Mouse (Mus musculus) midbrain, embryonic 12.5 days (tissue): Measurements from ENCODE around the gene Wipi2. TPM values are rescaled to one million over a fixed set of nuclear protein-coding genes. Genes with fewer than 3 reads are reported as not detected.

Experiments
- ATAC-seq: fragments of 200-750 bp; cut with Nextera tagmentation; 2 replicates; pipeline ENCODE4 v1.8.0; 2017; ENCODE audit warnings: low read depth, moderate TSS enrichment, moderate library complexity; ENCODE audit not compliant: low FRiP score
- H3K27ac ChIP-seq: fragments of 300-500 bp; sonication (generic); replicated peaks from 2 replicates; pipeline ENCODE4 v1.5.1; 2016; ENCODE audit warnings: mild to moderate bottlenecking
- H3K27me3 ChIP-seq: fragments of 300-500 bp; sonication (generic); 2 replicates; pipeline ENCODE4 v1.6.1; 2016; ENCODE audit warnings: mild to moderate bottlenecking
- H3K36me3 ChIP-seq: fragments of 300-500 bp; sonication (generic); 2 replicates; pipeline ENCODE4 v1.6.1; 2016
- H3K4me1 ChIP-seq: fragments of 300-500 bp; sonication (generic); 2 replicates; pipeline ENCODE4 v1.6.1; 2016
- H3K4me2 ChIP-seq: fragments of 300-500 bp; sonication (generic); replicated peaks from 2 replicates; pipeline ENCODE4 v1.6.1; 2016; ENCODE audit warnings: mild to moderate bottlenecking, moderate library complexity
- H3K4me3 ChIP-seq: fragments of 300-500 bp; sonication (generic); 2 replicates; pipeline ENCODE4 v1.5.1; 2016; ENCODE audit warnings: mild to moderate bottlenecking
- H3K9ac ChIP-seq: fragments of 300-500 bp; sonication (generic); replicated peaks from 2 replicates; pipeline ENCODE4 v1.6.1; 2016; ENCODE audit warnings: mild to moderate bottlenecking, moderate library complexity
- H3K9me3 ChIP-seq: fragments of 300-500 bp; sonication (generic); 2 replicates; pipeline ENCODE4 v1.6.1; 2016; ENCODE audit warnings: mild to moderate bottlenecking
- WGBS: fragments of 180-500 bp; shearing (Covaris S2); methylation state at CpG from one replicate; pipeline ENCODE4 v1.1.7; 2016; 5-methylcytosine and 5-hydroxymethylcytosine counted together
- polyA plus RNA-seq: library from polyadenylated mRNA; unstranded; fragments of >200 nt; fragmentation: Nextera tagmentation; extraction: Ambion mirVana; gene quantifications from 2 replicates; pipeline ENCODE4 v1.2.1, GENCODE M21; 2016

The Wipi2 gene
- polyA plus RNA-seq, 1 experiment from 2014 or later = 67.6 TPM

DNA sequence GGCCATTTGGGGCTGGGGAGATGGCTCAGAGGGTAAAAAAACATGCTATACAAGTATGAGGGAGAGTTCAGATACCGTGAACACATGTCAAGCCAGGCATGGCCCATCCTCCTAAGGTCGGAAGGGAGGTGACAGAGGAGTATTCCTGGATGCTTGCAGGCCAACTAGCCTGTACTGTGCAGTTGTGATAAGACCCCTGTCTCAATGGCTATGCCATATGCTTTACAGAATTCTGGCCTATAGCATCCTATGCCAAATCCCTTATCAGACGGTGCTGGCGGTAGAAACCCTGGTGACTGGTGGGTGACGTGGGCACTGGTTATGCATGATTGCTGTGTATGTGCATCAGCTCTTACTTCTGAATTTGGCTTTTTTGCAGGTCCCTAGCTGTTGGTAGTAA is 10.3 kb downstream of the Wipi2 start:
- no peak overlapping the region for H3K27ac ChIP-seq
- 0 out of 2 replicates have a peak, but pooled peaks cover 2% of the 10 kb centered on the region for H3K4me1 ChIP-seq
- H3K9me3 ChIP-seq = no peaks in the 10 kb centered on the region
- 90% methylated on average over 5 of the region's 5 CpGs for WGBS
- H3K36me3 ChIP-seq = peaks cover 38% of the 10 kb centered on the region
- H3K4me2 ChIP-seq = no peak overlapping the region
- H3K4me3 ChIP-seq = no peak overlapping the region
- H3K9ac ChIP-seq = no peak overlapping the region
- H3K27me3 ChIP-seq = no peaks in the 10 kb centered on the region
- no peak for ATAC-seq

DNA sequence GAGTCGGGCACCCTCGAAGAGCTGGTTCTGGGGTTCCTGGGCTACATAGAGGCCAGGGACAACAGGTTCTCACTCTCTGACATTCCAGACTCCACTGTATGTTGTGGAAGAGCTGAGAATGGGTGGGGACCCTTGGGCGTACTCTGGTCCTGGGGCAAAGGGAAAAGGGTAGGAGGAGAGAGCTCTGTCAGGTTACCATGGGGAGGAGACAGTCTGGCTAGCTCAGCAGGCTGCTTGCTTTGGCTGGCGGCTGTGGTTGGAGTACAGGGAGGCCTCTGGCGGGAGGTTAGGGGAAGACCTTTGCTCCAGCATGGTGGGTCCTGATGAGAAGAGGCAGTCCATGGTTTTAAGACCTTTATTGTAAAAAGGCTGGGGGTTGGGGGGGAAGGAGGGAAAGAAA is 12.6 kb downstream of the Wipi2 start:
- no peak overlapping the region for H3K9ac ChIP-seq
- H3K4me2 ChIP-seq = no peak overlapping the region
- no peaks in the 10 kb centered on the region for H3K27me3 ChIP-seq
- H3K36me3 ChIP-seq = peaks cover 26% of the 10 kb centered on the region
- H3K27ac ChIP-seq = no peak overlapping the region
- H3K9me3 ChIP-seq = no peaks in the 10 kb centered on the region
- H3K4me1 ChIP-seq = 0 out of 2 replicates have a peak, but pooled peaks cover 2% of the 10 kb centered on the region
- ATAC-seq = no peak
- whole genome bisulfite sequencing = 81% methylated on average over 5 of the region's 5 CpGs
- H3K4me3 ChIP-seq = no peak overlapping the region

DNA sequence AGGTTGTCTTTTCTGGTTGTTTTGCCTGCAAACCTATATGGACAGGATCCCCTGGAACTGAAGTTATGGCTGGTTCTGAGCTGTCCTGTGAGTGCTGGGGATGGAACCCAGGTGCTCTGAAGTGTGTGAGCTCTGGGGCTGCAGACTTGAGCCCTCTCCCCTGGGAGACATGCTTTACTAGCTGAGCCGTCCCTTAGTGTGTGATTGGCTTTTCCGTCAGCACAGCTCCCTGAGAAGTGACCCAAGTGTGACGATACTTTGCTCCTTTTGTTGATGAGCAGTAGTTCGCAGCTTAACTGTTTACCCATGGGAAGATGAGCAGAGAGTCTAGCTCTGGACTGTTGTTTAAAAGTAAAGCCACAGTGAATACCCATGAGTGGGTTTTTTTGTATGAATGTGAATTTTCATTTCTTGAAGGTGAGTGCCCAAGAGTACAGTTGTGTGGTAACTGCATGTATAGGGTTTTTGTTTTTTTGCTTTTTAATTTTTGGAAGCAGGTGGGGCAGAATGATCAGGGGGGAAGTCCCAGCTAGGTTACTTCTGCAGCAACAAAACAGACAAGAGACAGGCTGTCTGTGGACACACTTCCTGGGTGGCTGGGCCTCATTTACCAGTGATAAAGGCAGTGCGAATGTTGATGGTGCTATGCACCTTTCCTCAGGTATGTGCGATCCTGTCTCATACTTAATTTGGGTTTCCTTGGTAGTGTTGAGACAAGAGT is 14.0 kb downstream of the Wipi2 start:
- H3K27ac ChIP-seq = no peak overlapping the region
- H3K4me1 ChIP-seq = 0 out of 2 replicates have a peak, but pooled peaks cover 2% of the 10 kb centered on the region
- H3K4me3 ChIP-seq = no peak overlapping the region
- no peak for ATAC-seq
- H3K9ac ChIP-seq = no peak overlapping the region
- 78% methylated on average over 6 of the region's 6 CpGs for WGBS
- H3K4me2 ChIP-seq = no peak overlapping the region
- no peaks in the 10 kb centered on the region for H3K9me3 ChIP-seq
- peaks cover 25% of the 10 kb centered on the region for H3K36me3 ChIP-seq
- no peaks in the 10 kb centered on the region for H3K27me3 ChIP-seq

DNA sequence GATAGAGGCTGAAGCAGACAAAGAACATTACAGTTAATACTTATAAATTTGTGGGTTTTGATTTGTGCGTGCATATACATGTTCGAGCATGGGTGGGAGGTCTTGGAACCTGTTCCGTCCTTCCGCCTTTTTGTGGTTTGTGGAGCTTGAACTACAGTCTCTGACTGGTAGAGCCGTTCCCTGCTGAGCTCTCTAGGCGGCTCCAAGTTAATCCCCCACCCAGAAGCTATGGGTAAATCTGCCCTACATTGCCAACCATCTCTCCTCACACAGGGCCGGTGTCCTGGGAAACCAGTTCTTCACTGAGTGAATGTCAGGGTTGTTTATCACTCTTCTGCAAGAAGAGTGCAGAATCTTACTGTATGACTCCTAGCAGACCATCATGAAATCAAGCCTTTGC is 20.7 kb downstream of the Wipi2 start:
- 67% methylated on average over 7 of the region's 7 CpGs for WGBS

DNA sequence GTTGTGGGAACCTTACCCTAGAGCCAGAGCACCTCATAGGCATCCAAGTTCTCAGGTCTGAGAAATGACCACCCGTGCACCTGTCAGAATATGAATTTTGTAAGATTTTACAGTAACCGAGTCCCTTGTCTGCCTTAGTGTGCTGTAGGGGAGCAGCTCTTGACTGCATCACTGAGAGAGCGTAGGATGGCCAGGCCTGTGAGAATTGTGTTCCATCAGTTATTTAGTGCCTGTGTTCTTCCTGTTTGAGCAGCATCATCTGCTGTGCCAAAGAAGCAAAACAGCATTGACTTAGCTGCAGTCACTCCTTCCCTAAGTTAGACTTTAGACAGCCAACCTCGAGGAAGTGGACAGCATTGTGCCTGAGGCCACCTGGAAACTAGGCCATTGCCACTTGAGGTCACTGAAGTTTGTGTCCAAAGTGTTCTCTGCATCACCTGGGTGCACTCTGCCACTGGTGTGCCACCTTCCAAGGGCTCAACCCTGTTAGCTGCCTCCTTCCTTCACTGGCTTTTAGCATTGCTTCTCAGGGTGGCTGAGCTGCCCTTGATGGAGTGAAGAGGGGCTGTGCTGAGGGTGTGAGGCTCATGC is 22.1 kb downstream of the Wipi2 start:
- Histone ChIP-seq H3K4me1 (peaks cover 12% of the 10 kb centered on the region; the same call in 1 of the 2 replicates), H3K9me3 (no peaks in the 10 kb centered on the region), H3K36me3 (peaks cover 10% of the 10 kb centered on the region), H3K27me3 (no peaks in the 10 kb centered on the region), H3K9ac (no peak overlapping the region), H3K27ac (peak overlapping the region; percentile 61), H3K4me2 (no peak overlapping the region), H3K4me3 (no peak overlapping the region)
- ATAC-seq = no peak
- WGBS = 92% methylated on average over 4 of the region's 4 CpGs

More for the DNA sequence above, 20.7 kb downstream of the Wipi2 start:
- H3K4me2 ChIP-seq = no peak overlapping the region
- no peak overlapping the region for H3K9ac ChIP-seq
- no peak for ATAC-seq
- no peaks in the 10 kb centered on the region for H3K27me3 ChIP-seq
- H3K4me3 ChIP-seq = no peak overlapping the region
- peaks cover 12% of the 10 kb centered on the region; the same call in 1 of the 2 replicates for H3K4me1 ChIP-seq
- H3K36me3 ChIP-seq = peaks cover 12% of the 10 kb centered on the region
- H3K27ac ChIP-seq = no peak overlapping the region
- no peaks in the 10 kb centered on the region for H3K9me3 ChIP-seq

DNA sequence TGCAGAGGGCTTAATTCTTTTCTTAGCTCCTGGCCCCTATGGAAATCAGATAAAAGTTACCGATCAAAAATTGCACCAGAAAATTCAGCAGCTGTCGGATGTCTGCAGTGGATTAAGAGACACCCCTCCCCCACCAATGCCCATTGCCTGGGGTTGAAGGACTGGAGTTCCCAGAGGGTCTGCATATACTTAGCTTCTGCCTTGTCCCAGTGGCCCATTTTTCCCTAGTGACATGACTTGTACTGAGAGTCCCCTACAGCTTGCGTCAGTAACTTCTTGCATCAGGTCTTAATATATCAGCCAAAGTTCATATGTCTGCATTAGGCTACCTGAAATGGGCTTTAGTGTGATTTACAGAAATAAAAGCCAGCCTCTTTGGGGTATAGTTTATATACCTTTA is 22.9 kb downstream of the Wipi2 start:
- peak overlapping the region; percentile 61 for H3K27ac ChIP-seq

DNA sequence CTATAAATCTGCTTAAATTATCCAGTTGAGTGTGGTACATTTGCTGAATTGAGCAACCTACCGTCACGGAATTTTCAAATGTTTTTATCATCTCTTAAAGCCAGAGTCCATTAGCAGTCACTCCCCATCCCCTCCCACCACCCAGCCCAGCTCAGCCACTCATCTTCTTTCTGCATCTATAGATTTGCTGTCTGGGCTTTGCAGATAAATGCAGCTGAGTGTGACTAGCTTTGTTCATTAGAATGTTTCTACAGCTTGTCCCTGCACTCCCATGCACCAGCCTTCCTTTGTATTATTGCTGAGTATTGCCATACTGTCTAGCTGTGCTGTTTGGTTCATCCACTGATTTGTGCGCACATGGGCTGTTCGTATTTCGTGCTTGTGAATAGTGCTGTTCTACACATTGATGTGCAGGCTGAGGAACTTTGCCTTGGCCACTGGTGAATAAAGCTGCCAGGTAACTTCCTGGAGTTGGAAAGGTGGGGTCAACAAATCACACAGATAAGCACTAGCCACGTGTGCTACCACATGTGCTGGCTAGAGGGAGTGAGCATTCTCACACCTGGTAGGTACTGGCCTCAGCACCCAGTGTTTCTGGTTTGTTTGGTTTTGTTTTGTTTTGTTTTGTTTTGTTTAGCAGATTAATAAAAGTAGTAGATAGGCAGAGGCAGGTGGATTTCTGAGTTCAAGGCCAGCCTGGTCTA is 23.4 kb downstream of the Wipi2 start:
- 78% methylated on average over 6 of the region's 6 CpGs for WGBS
- Histone ChIP-seq H3K4me3 (no peak overlapping the region), H3K4me2 (no peak overlapping the region), H3K4me1 (peaks cover 12% of the 10 kb centered on the region; the same call in 1 of the 2 replicates), H3K36me3 (peaks cover 11% of the 10 kb centered on the region), H3K27me3 (no peaks in the 10 kb centered on the region), H3K9me3 (no peaks in the 10 kb centered on the region), H3K27ac (peak overlapping the region; percentile 61), H3K9ac (no peak overlapping the region)
- no peak for ATAC-seq

More for the DNA sequence above, 22.9 kb downstream of the Wipi2 start:
- no peaks in the 10 kb centered on the region for H3K27me3 ChIP-seq
- H3K4me1 ChIP-seq = peaks cover 12% of the 10 kb centered on the region; the same call in 1 of the 2 replicates
- no peak for ATAC-seq
- H3K9ac ChIP-seq = no peak overlapping the region
- WGBS = 34% methylated on average over 3 of the region's 3 CpGs
- H3K36me3 ChIP-seq = peaks cover 8% of the 10 kb centered on the region
- no peaks in the 10 kb centered on the region for H3K9me3 ChIP-seq
- H3K4me3 ChIP-seq = no peak overlapping the region
- H3K4me2 ChIP-seq = no peak overlapping the region

DNA sequence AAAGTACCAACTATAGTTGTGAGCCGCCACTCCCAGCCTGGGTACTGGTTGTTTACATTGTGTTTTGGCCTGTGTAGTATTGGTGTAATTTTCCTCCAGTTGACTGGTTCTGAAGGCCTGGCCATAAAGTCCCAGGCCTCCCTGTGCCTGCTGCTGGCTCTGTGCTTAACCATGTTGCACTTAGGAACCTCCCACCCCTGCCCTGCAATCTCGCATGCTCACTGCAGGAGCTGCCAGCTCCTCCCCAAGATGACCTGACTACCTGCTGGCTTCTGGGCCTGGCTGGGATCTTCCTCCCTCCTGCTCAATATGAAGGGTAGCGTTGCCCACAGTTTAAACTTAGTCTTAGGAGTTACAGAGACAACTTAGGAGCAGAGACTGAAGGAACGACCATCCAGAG is 24.8 kb downstream of the Wipi2 start:
- H3K9ac ChIP-seq = no peak overlapping the region
- no peak for ATAC-seq
- H3K36me3 ChIP-seq = peaks cover 19% of the 10 kb centered on the region
- no peaks in the 10 kb centered on the region for H3K9me3 ChIP-seq
- H3K27me3 ChIP-seq = no peaks in the 10 kb centered on the region
- WGBS = 75% methylated on average over 4 of the region's 4 CpGs
- no peak overlapping the region for H3K27ac ChIP-seq
- H3K4me1 ChIP-seq = peaks cover 12% of the 10 kb centered on the region; the same call in 1 of the 2 replicates
- H3K4me3 ChIP-seq = no peak overlapping the region
- no peak overlapping the region for H3K4me2 ChIP-seq

DNA sequence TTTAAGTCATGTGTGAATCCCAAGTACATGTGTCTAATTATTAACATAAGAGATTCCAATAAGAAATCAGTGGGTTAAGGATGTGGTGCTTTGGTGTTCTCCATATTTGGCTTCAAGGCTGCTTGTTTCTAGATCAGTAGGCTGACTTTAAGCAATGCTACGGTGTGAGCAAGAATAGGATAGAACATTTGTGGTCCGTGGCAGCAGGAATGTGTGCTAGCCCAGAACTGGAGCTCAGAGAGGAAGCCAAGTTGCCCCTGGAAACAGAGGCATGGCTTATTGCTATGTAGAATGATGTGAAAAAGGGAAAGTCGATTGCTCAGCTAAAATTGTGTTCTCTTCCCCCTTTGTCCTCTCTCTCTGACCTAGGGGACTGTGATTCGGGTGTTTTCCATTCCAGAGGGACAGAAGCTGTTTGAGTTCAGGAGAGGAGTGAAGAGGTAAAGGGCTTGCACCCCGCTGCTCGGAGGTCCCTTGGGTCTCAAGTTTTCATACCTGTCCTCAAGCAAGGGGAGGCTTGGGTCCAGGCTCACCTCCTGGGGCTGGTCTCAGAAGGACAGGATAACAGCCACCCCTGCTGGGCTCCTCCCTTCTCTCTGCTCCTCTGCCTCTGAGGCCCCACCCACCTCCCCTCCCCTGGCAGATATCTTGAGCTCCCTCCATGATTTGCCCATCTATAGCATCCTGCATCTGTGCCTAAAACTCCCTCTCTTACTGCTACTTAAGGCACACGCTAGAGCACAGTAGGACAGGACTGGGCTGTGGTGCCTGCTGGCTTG is 33.3 kb downstream of the Wipi2 start:
- Histone ChIP-seq H3K4me3 (no peak overlapping the region), H3K36me3 (peaks cover 97% of the 10 kb centered on the region), H3K9ac (no peak overlapping the region), H3K27me3 (no peaks in the 10 kb centered on the region), H3K4me2 (no peak overlapping the region), H3K9me3 (no peaks in the 10 kb centered on the region), H3K4me1 (no peaks in the 10 kb centered on the region), H3K27ac (no peak overlapping the region)
- no peak for ATAC-seq
- WGBS = 94% methylated on average over 6 of the region's 7 CpGs

DNA sequence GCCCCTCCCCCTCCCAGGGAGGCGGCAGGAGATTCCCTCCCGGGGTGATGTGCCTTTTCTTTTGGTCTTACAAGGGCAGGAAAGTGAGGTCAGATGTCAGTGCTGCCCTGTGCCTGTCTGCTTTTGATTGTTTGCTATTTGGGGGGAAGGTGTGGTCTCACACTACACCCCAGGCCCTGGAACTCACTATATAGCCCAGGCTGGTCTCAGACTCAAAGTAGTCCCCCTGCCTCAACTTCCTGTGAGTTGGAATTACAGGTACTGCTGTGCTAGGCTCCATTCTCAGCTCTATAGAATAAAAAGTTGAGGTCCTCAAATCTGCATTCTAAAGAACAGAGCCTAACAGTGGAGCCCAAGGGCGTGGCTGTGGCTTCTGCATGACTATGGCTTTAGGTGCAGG is 40.4 kb downstream of the Wipi2 start:
- WGBS = 43% methylated on average over 3 of the region's 3 CpGs
- Histone ChIP-seq H3K4me3 (no peak overlapping the region), H3K9me3 (no peaks in the 10 kb centered on the region), H3K4me1 (no peaks in the 10 kb centered on the region), H3K36me3 (peaks cover 81% of the 10 kb centered on the region), H3K4me2 (no peak overlapping the region), H3K27ac (no peak overlapping the region), H3K9ac (no peak overlapping the region), H3K27me3 (no peaks in the 10 kb centered on the region)
- no peak for ATAC-seq

DNA sequence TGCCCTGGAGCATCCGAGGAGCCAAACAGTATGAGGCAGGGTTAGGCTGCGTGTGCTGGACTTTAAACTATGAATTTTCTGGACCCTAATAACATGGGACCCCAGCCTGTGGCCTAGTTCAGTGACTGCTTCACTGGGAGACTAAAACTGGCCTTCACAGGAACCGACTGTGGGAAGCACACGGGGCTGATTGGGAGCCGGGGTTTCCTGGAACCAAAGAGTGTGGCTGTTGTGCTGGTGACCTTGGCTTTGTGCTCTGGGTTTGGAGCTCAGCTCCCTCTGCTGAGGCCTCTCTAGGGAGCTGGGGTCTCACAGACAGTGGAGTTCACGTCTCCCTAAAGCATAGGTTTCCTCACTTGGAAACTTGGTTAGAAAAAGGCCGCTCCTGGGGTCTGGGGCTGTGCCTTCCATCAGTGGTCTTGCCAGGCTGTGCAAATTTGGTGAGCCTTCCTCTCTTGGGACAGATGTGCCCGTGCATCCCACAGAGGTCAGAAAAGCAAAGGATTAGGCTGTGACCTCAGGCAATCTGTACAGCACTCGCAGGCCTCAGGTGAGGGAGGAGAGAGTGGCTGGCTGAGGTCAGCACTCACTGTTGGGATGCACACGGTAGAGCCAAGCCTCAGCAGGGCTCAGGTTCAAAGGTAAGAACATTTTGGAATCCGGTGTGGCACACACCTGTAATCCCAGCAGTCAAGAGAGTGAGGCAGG is 41.2 kb downstream of the Wipi2 start:
- Histone ChIP-seq H3K27ac (no peak overlapping the region), H3K27me3 (no peaks in the 10 kb centered on the region)

More for the DNA sequence above, 41.2 kb downstream of the Wipi2 start:
- ATAC-seq = no peak
- 87% methylated on average over 11 of the region's 11 CpGs for WGBS
- H3K4me2 ChIP-seq = no peak overlapping the region
- no peaks in the 10 kb centered on the region for H3K4me1 ChIP-seq
- H3K9me3 ChIP-seq = no peaks in the 10 kb centered on the region
- no peak overlapping the region for H3K9ac ChIP-seq
- H3K36me3 ChIP-seq = peaks cover 73% of the 10 kb centered on the region
- no peak overlapping the region for H3K4me3 ChIP-seq
